Mouse (Mus musculus): Measurements from ENCODE around the gene Kng1. TPM values are rescaled to one million over a fixed set of nuclear protein-coding genes. Genes with fewer than 3 reads are reported as not detected.
"Not testable (repeated sequence)": the region's sequence is repeated elsewhere in the genome, so short reads cannot be mapped to it uniquely, and the experiment has no call there.

Gene Kng1
- polyA plus RNA-seq, 1 experiment from 2014 or later: 2.3 TPM

DNA sequence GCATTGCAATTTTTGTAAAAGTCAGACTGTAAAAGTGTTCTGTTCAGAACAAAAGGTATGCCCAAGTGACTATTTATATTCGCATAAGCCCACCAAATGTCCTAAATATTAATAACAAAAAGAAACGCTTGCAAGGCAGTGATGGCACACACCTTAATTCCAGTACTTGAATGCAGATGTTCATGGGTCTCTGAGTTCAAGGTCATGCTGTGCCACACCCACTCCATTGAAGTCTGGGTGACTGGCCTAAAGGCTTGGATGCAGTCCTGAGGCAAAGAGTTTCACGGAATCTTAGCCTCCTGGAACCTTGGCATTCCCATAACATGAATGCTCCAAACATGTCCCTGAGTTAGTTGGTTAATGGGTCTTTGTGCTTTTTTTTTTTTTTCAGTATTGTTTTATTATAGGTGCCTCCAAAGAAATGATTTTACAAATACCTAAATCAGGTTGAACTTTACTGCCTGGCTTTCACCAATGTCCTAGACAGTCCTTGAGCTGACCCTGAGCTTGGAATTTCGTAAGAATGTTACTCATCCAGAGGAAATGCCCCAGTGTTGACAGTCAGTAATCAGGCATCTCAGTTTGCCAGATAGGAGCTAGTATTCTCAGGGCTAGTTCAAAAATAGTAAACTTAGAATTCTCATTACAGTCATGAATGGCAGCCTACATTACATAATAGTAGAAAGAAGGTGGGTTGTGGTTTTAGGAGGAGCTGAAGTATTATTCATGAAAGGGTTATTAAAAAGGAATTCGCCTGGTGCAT lies 26.8 kb upstream of the Kng1 start:
- peak overlapping the region; percentile 13; the same call in 1 of the 2 replicates for H3K27ac ChIP-seq
- no peak for ATAC-seq (replicated peaks; ENCODE audit: low FRiP score, low read depth)

GRCm38 (mm10) chr16:23033673-23034072 lies 24.0 kb upstream of the Kng1 start:
- peak; percentile 83 for ATAC-seq (replicated peaks; ENCODE audit: low FRiP score, low read depth)
- 83% methylated on average over 4 of the region's 4 CpGs for WGBS
- Histone ChIP-seq H3K27me3 (ENCODE audit: insufficient read depth, low read length) (no peaks in the 10 kb centered on the region), H3K36me3 (ENCODE audit: insufficient read depth, low read length) (no peaks in the 10 kb centered on the region), H3K4me2 (ENCODE audit: low read length) (no peak overlapping the region), H3K4me3 (replicated peaks; ENCODE audit: low read depth, low read length) (no peak overlapping the region), H3K4me1 (replicated peaks; ENCODE audit: insufficient read depth, low read length) (no peaks in the 10 kb centered on the region), H3K9me3 (replicated peaks; ENCODE audit: low read length) (no peaks in the 10 kb centered on the region), H3K9ac (ENCODE audit: low read depth, low read length) (no peak overlapping the region), H3K27ac (peak overlapping the region; percentile 77)
- no peak for TF ChIP-seq CTCF (IDR thresholded peaks at IDR 0.05; ENCODE audit: low read depth)
- peak; percentile 31 for DNase-seq (ENCODE audit: low spot score)

More for the DNA sequence above, 26.8 kb upstream of the Kng1 start:
- Histone ChIP-seq H3K4me1 (replicated peaks; ENCODE audit: insufficient read depth, low read length) (peaks cover under 1% of the 10 kb centered on the region; the same call in 1 of the 2 replicates), H3K4me3 (replicated peaks; ENCODE audit: low read depth, low read length) (no peak overlapping the region), H3K36me3 (ENCODE audit: insufficient read depth, low read length) (no peaks in the 10 kb centered on the region), H3K9me3 (replicated peaks; ENCODE audit: low read length) (no peaks in the 10 kb centered on the region), H3K9ac (ENCODE audit: low read depth, low read length) (no peak overlapping the region), H3K4me2 (ENCODE audit: low read length) (no peak overlapping the region), H3K27me3 (ENCODE audit: insufficient read depth, low read length) (no peaks in the 10 kb centered on the region)
- 76% methylated on average over 5 of the region's 5 CpGs for WGBS
- no peak for TF ChIP-seq CTCF (IDR thresholded peaks at IDR 0.05; ENCODE audit: low read depth)
- no peak for DNase-seq (ENCODE audit: low spot score)

DNA sequence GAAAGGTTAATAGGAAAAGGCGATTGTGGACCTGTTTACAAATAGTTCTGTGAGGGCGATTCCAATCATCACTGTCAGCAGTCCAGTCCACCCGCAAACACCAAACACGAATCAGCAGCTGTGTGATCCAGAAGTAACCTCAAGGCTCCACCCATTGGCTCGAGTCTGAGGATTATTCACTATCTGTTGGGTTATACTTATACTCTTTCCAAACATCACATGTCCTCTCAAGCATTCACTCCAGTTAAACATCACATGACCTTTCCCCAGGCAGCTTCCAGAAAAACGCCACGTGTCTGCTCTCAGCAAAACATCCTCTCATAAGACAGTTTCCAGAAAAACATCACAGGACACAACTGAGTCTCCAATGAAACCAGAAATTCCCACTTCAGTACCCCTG lies 19.9 kb upstream of the Kng1 start:
- 66% methylated on average over 7 of the region's 7 CpGs for WGBS
- DNase-seq (ENCODE audit: low spot score) (peak; percentile 12), ATAC-seq (replicated peaks; ENCODE audit: low FRiP score, low read depth) (peak; percentile 57; the same call in 1 of the 2 replicates)
- no peaks in the 10 kb centered on the region for H3K9me3 ChIP-seq (replicated peaks; ENCODE audit: low read length)
- no peak overlapping the region for H3K4me2 ChIP-seq (ENCODE audit: low read length)
- no peaks in the 10 kb centered on the region for H3K27me3 ChIP-seq (ENCODE audit: insufficient read depth, low read length)
- no peaks in the 10 kb centered on the region for H3K36me3 ChIP-seq (ENCODE audit: insufficient read depth, low read length)
- no peaks in the 10 kb centered on the region; the same call in 1 of the 2 replicates for H3K4me1 ChIP-seq (replicated peaks; ENCODE audit: insufficient read depth, low read length)
- no peak overlapping the region for H3K27ac ChIP-seq
- no peak overlapping the region for H3K9ac ChIP-seq (ENCODE audit: low read depth, low read length)
- no peak overlapping the region for H3K4me3 ChIP-seq (replicated peaks; ENCODE audit: low read depth, low read length)
- no peak for TF ChIP-seq CTCF (IDR thresholded peaks at IDR 0.05; ENCODE audit: low read depth)

GRCm38 (mm10) chr16:23039281-23039680 lies 18.4 kb upstream of the Kng1 start:
- H3K4me3 ChIP-seq (replicated peaks; ENCODE audit: low read depth, low read length): no peak overlapping the region
- WGBS: 79% methylated on average over 4 of the region's 4 CpGs
- no peaks in the 10 kb centered on the region for H3K36me3 ChIP-seq (ENCODE audit: insufficient read depth, low read length)
- no peaks in the 10 kb centered on the region for H3K27me3 ChIP-seq (ENCODE audit: insufficient read depth, low read length)
- no peak overlapping the region for H3K4me2 ChIP-seq (ENCODE audit: low read length)
- H3K4me1 ChIP-seq (replicated peaks; ENCODE audit: insufficient read depth, low read length): no peaks in the 10 kb centered on the region; the same call in 1 of the 2 replicates
- DNase-seq (ENCODE audit: low spot score) (no peak), ATAC-seq (replicated peaks; ENCODE audit: low FRiP score, low read depth) (no peak)
- TF ChIP-seq CTCF (IDR thresholded peaks at IDR 0.05; ENCODE audit: low read depth): no peak
- H3K27ac ChIP-seq: no peak overlapping the region; the same call in 1 of the 2 replicates
- no peak overlapping the region for H3K9ac ChIP-seq (ENCODE audit: low read depth, low read length)
- H3K9me3 ChIP-seq (replicated peaks; ENCODE audit: low read length): no peaks in the 10 kb centered on the region

DNA sequence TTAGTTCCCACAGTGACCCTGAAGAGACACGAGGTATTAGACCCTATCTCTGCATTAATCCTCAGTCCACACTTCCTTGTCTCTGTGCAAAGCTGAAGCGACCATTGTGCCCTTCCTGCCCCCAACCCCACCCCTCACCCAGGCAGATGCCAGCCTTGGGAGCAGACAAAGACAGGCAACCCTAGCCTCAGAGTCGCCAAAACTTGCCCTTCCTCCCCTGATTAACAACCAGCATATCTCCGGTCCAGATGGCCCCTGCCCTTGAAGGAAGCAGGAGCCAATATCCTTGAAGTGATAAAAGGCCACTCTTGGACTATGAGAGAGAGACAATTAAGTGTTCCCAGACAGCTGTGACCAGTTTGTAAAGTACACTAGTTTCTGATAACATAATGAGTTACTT lies 16.8 kb upstream of the Kng1 start:
- Histone ChIP-seq H3K36me3 (ENCODE audit: insufficient read depth, low read length) (no peaks in the 10 kb centered on the region), H3K9me3 (replicated peaks; ENCODE audit: low read length) (no peaks in the 10 kb centered on the region), H3K9ac (ENCODE audit: low read depth, low read length) (no peak overlapping the region), H3K4me2 (ENCODE audit: low read length) (no peak overlapping the region), H3K4me3 (replicated peaks; ENCODE audit: low read depth, low read length) (no peak overlapping the region), H3K4me1 (replicated peaks; ENCODE audit: insufficient read depth, low read length) (no peaks in the 10 kb centered on the region; the same call in 1 of the 2 replicates), H3K27me3 (ENCODE audit: insufficient read depth, low read length) (no peaks in the 10 kb centered on the region), H3K27ac (no peak overlapping the region)
- no peak for TF ChIP-seq CTCF (IDR thresholded peaks at IDR 0.05; ENCODE audit: low read depth)
- WGBS: 17% methylated on average over 4 of the region's 4 CpGs
- DNase-seq (ENCODE audit: low spot score) (no peak), ATAC-seq (replicated peaks; ENCODE audit: low FRiP score, low read depth) (no peak)

GRCm38 (mm10) chr16:23046319-23046718 lies 11.3 kb upstream of the Kng1 start:
- Histone ChIP-seq H3K9ac (ENCODE audit: low read depth, low read length) (no peak overlapping the region), H3K4me2 (ENCODE audit: low read length) (no peak overlapping the region), H3K4me3 (replicated peaks; ENCODE audit: low read depth, low read length) (no peak overlapping the region), H3K27ac (no peak overlapping the region), H3K36me3 (ENCODE audit: insufficient read depth, low read length) (no peaks in the 10 kb centered on the region), H3K9me3 (replicated peaks; ENCODE audit: low read length) (no peaks in the 10 kb centered on the region), H3K27me3 (ENCODE audit: insufficient read depth, low read length) (no peaks in the 10 kb centered on the region), H3K4me1 (replicated peaks; ENCODE audit: insufficient read depth, low read length) (no peaks in the 10 kb centered on the region)
- WGBS: 60% methylated on average over 5 of the region's 5 CpGs
- peak; percentile 75 for TF ChIP-seq CTCF (IDR thresholded peaks at IDR 0.05; ENCODE audit: low read depth)
- peak; percentile 80 for DNase-seq (ENCODE audit: low spot score)
- no peak for ATAC-seq (replicated peaks; ENCODE audit: low FRiP score, low read depth)

DNA sequence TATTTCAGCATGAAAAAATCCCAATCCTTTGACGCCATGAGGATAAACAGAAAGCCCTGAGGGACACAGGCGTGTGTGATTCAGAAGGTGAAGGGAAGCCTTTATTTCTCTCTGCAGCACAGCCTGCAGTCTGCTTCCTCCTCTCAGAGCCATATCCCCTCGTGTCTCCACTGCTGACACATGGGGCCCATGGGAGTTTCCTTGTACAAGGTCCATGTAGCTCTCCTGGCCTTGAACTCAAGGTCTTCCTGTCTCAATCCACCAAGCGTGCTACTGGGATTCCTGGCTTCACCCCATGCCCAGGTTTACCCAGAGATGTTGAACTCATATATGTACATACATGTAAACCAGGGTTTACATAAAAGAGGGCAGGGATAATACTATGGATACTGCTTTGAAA lies 2.0 kb downstream of the Kng1 start:
- not testable (repeated sequence) for H3K4me3 ChIP-seq (replicated peaks; ENCODE audit: low read depth, low read length); H3K4me1 ChIP-seq (replicated peaks; ENCODE audit: insufficient read depth, low read length); H3K36me3 ChIP-seq (ENCODE audit: insufficient read depth, low read length); H3K27me3 ChIP-seq (ENCODE audit: insufficient read depth, low read length); H3K9ac ChIP-seq (ENCODE audit: low read depth, low read length); DNase-seq (ENCODE audit: low spot score); H3K27ac ChIP-seq; H3K9me3 ChIP-seq (replicated peaks; ENCODE audit: low read length); H3K4me2 ChIP-seq (ENCODE audit: low read length); ATAC-seq (replicated peaks; ENCODE audit: low FRiP score, low read depth)
- 52% methylated on average over 4 of the region's 4 CpGs for WGBS

DNA sequence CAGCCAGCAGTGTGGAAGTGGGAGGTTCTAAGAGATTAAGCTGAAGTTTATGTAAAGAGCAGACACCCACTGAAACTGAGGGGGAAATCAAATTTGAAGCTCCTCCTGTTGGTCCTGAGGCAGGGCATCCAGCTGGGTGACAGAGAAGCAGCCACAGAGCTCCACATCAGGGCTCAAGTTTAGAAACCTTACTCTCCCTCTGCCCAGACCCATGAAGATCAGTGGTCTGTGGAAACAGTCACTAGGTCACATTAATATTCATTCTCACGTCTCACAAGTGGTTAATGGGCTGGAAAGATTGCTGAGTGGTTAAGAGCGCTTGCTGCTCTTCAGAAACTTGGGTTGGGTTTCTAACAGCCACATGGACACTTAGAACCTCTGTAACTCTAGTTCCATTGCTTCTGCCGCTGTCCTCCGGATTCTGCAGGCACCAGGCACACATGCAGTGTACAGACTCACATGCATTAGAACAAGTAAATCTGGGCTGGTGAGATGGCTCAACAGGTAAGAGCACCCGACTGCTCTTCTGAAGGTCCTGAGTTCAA lies 3.2 kb downstream of the Kng1 start:
- not testable (repeated sequence) for H3K4me3 ChIP-seq (replicated peaks; ENCODE audit: low read depth, low read length); H3K4me2 ChIP-seq (ENCODE audit: low read length); H3K4me1 ChIP-seq (replicated peaks; ENCODE audit: insufficient read depth, low read length); H3K9me3 ChIP-seq (replicated peaks; ENCODE audit: low read length); H3K36me3 ChIP-seq (ENCODE audit: insufficient read depth, low read length); H3K9ac ChIP-seq (ENCODE audit: low read depth, low read length); H3K27me3 ChIP-seq (ENCODE audit: insufficient read depth, low read length)
- DNase-seq (ENCODE audit: low spot score) (peak; percentile 51), ATAC-seq (replicated peaks; ENCODE audit: low FRiP score, low read depth) (peak; percentile 76)
- peak overlapping the region; percentile 62 for H3K27ac ChIP-seq
- WGBS: 54% methylated on average over 5 of the region's 5 CpGs

DNA sequence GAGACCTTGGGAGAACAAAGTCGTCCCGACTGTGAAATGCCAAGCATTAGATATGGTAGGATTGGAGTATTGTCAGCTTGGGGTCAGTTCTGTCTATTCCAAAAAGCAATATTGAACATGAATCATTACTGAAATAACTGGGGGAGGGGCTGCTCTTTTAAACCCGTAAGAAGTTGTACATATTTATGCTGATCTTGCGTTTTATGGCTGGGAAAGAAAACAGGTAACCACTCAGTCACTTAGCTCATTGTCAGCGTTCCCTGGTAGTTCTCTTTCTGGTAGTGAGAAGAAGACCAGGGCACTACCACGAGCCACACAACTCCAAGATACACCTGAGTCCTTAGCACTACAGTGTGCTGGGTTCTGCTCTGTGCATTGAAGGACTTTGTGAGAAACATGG lies 19.9 kb downstream of the Kng1 start:
- H3K9me3 ChIP-seq (replicated peaks; ENCODE audit: low read length); H3K4me2 ChIP-seq (ENCODE audit: low read length); H3K9ac ChIP-seq (ENCODE audit: low read depth, low read length); H3K4me3 ChIP-seq (replicated peaks; ENCODE audit: low read depth, low read length); DNase-seq (ENCODE audit: low spot score); H3K4me1 ChIP-seq (replicated peaks; ENCODE audit: insufficient read depth, low read length); H3K27ac ChIP-seq; H3K27me3 ChIP-seq (ENCODE audit: insufficient read depth, low read length); H3K36me3 ChIP-seq (ENCODE audit: insufficient read depth, low read length); ATAC-seq (replicated peaks; ENCODE audit: low FRiP score, low read depth): not testable (repeated sequence)
- WGBS: 77% methylated on average over 6 of the region's 6 CpGs

Data from kidney, postnatal 0 days (tissue).